Mouse (Mus musculus) megakaryocyte, adult 5-6 weeks (primary cell): ENCODE measurements around the gene Sned1. TPM values are rescaled to one million over a fixed set of nuclear protein-coding genes. Genes with fewer than 3 reads are reported as not detected.
"Not testable (repeated sequence)": the region's sequence is repeated elsewhere in the genome, so short reads cannot be mapped to it uniquely, and the experiment has no call there.

Experiments used
- ATAC-seq: 2 replicates; pipeline ENCODE4 v1.8.0; 2016; ENCODE audit warnings: mild to moderate bottlenecking, inconsistent platforms; ENCODE audit not compliant: poor library complexity, severe bottlenecking
- total RNA-seq, 2 experiments: library from RNA; stranded (forward) in 1 of 2; stranded (reverse) in 1 of 2; fragments of 153-499, 151-499 nt in 1 of 2; fragments of 221-1000, 200-1000 nt in 1 of 2; gene quantifications; 2 replicates each; pipeline versions ENCODE4 v1.2.3 to v1.2.4; 2015 to 2017

The Sned1 gene
- total RNA-seq (2015) (0.49 and 0.98 TPM in 2 replicates), total RNA-seq (2017) (0.53 and 1.3 TPM in 2 replicates)

DNA sequence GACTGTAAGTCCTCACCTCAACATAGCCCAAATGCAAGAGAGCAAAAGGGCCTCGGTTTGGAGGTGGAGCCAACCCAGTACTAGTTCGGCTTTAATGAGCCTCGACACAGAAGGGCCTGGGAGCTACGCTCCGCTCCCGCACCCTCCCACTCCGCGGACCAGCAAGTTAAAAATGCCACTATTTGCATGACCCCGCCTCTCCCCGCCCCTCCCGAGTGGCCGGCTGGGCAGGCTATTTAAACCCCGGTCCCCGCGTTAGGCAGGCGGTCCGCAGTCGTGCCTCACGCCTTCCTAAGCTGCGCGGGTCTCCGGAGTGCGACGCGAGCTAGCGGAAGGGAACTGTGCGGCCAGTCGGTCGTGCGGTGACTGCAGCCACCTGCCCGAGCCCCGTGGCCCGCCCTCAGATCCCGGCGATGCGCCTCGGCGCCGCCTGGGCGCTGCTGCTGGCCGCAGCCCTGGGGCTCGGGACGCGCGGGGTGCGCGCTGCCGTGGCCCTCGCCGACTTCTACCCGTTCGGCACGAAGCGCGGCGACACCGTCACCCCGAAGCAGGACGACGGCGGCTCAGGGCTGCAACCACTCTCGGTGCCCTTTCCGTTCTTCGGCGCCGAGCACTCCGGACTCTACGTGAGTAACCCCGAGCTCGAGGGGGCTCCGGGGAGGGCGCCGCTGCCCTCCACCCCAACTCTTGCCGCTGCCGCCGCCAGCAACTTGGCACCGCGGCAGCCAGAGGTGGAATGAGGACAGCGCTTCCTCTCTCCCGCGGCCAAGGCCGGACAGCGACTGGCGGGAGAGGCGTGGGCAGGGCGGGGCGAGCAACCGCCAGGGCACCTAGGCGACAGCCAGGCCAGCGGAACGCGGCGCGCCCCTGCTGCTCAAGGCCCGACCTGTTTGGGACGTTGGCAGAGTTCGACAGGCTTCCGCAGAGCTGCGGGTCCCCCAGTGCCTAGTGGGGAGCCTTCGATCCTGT is at the start of gene Sned1:
Sned1 (plus strand) TSS at position 266 of the 969 bp plus-strand sequence.
- peak; percentile 79 for ATAC-seq

DNA sequence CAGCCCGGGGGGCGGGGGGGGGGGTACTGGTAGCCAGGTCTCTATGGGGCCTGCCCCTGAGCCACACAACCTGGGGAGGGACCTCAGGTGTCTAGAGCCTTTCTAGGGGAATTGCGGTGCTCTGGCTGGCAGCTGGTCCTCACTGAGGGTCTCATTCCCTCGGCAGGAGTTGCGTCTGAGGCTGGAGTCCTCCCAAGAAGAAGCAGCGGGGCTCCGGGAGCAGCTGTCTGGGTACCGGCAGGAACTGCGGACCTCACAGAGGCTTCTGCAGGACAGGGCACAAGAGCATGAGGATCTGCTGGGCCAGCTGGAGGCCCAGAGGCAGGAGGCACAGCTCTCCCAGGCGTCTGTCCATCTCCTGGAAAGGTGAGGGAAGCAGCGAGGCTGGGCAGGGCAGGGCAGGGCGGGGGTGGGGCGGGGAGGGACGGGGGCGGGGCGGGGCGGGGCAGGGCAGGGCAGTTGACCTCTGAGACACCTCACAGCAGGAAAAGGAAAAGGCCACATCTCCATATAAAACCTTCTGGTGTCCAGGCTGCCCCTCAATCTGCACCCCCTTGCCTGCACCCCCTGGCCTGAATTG is 44.8 kb upstream of the Sned1 start:
- no peak for ATAC-seq

DNA sequence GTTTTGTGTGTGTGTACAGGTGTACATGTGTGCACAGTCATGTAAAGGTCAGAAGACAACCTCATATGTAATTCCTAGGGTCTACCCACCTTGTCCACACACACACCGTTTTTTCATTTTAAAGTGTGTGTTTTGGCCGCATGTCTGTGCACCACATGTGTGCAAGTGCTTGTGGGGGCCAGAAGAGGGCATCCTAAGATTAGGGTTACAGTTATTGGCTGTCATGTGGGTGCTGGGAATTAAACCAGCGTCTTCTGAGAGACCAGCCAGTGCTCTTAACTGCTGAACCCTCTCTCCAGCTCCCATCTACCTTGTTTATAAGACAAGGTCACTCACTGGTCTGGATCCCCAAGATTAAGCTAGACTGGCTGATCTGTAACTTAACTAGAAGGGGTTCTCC is 40.7 kb upstream of the Sned1 start:
- no peak for ATAC-seq

DNA sequence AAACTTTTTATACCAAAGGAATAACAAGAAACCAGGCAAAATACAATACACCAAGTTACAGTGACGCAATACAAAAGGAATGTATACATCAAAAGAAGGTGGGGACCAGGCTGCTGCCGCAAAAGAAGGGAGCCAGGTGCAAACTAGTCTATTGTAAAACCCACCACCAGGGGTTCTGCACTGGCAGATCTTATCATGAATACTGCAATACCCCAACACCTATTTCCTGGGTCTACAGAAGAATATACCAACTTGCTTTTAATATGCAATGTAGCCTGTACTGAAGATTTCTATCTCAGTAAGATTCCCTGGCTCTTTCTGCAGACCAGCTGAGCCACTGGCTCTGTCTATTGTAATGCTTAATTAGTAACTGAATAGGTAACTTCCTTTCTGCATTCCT is 38.2 kb upstream of the Sned1 start:
- not testable (repeated sequence) for ATAC-seq

DNA sequence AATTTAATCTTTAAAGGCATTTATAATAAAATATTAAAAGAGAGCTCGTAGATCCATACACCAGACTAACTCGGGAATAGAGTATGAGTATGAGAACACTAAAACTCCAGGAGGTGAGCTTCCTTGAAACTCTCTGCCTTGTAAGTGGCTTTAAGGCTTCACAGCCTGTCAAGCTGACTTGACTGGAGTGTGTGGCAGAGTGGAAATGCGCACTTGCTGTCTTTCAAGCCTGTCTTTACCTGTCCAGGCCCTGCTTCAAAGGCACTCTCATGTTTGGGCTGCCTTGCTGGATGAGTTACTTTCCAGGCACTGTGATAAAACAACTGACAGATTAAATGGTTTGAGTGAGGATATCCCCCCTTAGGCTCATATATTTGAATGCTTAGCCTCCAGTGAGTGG is 37.7 kb upstream of the Sned1 start:
- no peak for ATAC-seq

DNA sequence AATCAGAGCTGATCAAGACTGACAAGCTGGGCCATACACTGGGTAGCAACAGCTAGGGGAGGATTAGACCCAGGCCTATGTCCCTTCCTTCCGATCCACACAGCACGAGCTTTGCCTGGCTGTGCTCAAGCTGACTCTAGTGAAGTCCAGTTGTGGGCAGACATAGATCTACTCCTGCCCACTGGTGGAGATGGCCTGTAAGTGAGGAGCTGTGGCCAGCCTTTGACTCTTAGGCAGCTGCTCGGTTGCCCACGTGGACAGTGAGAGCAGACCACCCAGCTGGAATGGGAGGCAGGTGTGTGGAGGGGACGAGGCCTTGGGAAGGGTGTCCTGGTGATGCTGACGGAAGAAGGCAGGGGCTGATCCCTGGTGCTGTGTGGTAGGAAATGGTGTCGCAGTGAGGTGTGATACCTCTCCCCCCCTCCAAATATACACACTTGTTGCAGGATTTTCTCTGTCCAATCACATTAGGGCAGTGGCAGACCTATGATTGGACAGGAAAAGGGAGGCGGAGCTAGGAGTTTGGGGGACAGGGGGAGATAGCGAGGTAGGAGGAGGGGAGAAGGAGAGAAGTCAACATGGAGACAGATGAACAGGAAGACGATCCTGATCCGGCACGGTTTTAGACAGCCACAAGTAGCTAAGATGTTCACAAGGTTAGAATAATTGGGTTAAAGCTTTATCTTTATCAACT is 29.2 kb upstream of the Sned1 start:
- no peak for ATAC-seq

DNA sequence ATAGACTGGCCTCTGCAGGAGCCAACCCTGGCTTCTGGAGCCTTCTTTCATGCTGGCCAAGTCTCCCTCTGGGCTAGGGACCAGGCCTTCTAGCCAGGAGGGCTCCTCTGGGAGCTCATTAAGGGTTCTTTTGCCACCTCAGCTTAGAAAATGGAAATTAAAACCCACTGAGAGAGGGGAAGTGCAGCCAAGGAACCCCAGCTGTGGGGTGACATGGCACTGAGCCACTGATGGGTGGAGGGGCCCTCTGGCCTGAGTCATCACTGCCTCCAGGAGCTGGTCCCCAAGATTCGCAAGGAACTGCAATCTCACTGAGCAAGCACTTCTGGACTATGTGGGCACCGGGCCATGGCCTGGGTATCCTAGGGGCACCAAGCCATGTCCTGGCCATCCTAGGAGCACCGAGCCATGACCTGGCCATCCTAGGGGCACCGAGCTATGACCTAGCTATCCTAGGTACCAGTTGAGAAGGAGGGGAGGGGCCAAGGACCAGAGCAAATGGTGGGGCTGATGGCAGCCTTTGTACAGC is 28.0 kb upstream of the Sned1 start:
- ATAC-seq, result no peak

DNA sequence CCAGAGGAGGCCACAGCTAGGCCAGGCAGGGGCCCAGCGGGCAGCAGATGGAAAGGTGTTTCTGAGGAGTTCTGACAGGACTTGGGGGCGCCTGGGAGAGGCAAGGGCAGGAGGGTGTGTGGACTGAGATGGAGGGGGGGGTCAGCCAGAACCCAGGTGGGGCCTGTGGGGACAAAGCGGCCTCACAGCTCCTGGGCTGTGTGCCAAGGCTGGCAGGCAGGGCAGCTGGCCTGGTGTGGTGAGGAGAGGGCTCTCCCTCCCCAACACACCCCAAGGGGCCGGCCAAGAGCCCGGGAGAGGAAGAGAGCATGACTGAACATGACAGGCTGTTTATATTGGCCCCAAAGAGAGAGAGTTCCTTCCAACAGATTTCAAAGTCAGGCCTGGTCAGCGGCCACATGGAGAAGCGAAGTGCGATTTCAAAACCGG is 25.4 kb upstream of the Sned1 start:
- ATAC-seq, result no peak

DNA sequence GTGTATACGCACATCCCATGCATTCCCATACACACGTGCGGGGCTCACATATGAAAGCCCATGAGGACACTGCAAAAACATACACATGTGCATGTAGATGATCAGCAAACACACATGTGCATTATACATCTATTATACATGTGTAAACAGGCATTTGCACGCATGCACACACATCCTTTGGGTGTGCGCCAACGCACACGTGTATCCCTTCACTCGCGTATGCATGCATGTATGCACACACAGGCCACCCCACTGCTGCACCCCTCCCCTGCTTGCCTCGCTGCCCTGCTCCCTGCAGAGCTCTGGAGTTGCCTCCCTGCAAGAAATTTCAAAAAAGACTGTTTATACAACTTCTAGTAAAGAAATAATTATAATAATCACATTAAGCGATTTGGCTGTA is 24.6 kb upstream of the Sned1 start:
- no peak for ATAC-seq

DNA sequence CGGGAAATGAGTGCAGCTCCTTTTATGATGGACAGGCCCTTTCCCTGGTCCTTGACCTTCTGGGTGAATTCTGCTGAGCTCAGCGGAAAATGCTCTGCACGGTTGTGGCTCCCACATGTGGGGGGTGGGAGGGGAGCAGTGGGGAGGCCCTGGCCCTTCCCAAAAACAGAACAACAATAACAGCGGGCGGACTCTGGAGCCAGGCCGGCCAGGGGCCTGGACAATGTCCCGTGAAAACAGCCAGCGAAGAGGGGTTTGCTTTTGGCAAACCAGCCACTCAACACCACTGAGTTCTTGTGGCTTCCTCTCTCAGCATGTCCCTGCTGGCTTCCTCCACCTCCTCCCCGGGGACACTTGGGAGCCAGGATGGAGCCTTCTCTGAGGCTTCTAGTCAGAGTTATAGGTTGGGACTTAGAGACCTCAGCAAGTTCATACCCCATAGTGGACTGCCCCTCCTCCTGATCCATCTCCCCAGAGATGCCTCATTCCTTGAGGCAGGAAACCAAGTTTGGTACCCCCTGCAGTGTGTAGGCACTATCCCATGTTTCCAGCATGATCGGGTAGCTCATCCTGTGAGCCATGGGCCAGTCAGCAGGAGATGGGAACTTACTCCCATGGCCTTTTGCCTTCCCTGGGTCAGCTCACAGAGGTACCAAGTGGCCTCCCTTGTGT is 24.0 kb upstream of the Sned1 start:
- no peak for ATAC-seq

DNA sequence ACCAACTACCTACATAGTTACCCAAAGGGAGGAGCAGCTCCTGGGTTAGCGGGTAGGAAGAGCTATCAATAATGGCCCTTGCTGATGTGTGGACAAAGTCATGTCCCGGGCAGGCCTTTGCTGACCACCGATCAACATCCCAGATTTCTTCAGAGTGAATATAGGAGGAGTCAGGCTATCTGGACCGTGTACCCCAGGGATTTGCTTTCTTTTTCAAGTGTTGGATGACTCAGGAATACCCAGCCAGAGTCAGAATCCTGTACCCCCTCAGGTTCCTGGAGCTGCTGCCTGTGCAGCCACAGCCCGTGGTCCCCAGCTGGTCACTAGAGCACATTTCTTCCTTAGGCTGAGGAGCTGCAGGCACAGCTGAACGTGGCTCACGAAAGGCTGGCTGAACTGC is 23.2 kb upstream of the Sned1 start:
- no peak for ATAC-seq

DNA sequence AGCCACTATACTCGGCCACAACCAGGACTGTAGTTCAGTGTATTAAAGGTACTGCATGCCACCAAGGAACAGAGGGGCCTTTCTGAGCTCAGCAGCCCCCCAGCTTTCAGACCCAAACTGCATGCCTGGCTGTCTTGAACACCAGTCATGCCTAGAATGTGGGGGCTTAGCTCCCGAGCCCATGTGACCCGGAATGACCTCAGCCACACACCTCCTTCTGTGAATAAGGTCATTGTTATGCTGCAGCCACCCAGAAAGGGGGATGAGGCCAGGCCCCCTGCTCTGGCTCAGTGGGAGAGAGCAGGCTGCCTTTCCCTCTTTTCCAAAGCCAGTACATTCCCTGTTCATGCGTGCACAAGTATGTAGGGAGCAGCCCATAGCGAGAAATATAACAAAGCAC is 21.0 kb upstream of the Sned1 start:
- ATAC-seq, result no peak

DNA sequence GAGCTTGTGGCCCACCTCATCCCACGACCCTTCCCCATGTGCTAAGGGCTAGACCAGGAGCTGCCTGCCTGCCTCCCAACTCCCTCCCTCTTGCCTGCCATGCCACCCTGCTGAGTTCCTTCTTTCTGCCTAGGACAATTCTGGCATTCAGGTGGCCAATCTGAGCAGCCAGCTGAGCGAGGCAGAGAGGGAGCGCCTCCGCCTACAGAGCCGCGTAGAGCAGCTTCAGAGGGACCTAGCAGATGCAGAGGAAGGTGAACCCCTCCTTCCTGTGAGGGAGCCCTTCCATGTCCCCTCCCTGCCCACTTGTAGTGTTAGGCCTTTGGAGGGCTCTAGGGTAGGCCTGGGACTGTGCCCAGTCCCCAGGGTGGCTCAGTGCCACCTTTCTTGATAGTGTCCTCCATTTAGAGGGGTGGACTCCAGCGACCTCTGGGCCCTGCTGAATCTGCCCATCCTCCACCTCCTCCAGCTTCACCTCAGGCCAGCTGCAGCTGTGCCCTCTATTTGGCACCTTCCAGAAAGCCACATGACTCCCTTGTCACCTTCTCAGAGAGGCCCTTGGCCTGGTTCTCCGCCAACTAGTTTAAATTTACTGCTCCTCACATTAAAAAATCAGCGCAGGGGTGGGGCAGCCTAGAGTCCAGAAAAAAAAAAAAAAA is 18.7 kb upstream of the Sned1 start:
- no peak for ATAC-seq

DNA sequence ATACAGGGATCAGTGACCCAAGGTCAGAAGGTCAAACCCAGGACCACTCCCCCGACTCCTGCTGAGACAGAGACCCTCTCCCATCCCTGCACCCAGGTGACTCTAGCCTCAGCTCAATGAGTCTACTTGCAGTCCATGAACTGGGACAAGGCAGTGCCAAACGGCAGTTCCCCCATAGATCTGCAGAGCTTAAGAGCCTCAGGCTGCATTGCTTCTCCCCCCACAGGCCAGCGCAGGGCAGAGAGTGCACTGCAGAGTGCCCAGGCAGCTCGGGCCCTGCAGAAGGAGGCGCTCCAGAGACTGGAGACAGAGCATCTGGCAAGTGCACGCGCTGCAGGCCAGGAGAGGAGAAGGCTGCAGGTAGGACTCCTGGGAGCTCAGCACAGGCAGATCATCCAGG is 18.1 kb upstream of the Sned1 start:
- no peak for ATAC-seq

DNA sequence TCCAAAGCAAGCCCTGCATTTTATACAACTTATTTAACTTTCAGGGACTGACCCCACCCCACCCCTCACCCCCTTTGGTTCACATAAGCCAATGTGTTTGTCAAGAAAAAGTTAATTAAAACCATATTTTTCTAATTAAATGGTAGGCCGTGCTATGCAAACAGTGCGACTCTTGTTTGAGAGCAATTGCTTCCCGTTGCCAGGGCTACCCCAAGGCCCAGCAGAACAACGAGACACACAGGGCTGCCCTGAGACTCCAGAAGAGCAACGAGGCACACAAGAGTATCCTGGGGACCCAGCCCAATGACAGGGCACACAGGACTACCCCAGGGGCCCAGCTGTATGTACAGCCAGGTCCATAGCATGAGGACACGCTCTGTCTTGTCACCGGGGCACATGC is 14.9 kb upstream of the Sned1 start:
- no peak for ATAC-seq

DNA sequence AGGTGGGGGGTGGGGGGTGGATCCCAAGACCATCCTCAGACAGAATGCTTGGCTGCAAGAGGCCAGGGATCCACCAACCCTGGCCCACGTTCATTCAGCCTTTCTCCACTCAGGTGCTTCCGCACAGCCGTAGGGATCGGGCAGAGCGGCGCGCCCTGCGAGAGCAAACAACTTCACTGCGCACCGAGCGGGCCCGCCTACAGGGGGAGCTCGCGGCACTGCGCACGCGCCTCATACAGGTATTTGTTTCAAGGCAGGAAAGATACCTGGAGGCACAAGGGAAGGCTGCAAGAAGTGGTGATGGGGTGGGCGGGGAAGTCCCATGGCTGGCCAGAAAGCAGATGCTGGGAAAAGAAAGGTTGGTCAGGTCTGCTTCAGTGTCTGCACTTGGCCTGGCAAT is 11.7 kb upstream of the Sned1 start:
- ATAC-seq, result peak; percentile 94

DNA sequence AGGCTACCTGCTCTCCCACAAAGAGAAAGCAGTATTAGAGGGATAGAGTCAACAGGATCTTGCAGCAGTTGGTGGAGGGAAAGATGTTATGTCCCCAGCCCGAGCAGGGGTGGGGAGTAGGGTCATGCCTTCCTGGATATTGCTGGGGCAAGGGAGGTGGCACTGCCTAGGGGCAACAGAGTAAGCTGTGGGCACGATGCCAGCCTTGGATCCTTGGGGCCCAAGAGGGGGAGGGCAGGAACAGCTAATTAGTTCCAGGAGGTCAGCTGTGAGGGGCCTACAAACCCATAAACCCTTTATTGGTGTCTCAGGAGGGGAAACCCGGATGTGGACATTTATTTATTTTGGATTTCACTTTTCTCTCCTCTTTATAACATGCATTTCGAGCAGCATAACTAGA is 10.4 kb upstream of the Sned1 start:
- no peak for ATAC-seq

DNA sequence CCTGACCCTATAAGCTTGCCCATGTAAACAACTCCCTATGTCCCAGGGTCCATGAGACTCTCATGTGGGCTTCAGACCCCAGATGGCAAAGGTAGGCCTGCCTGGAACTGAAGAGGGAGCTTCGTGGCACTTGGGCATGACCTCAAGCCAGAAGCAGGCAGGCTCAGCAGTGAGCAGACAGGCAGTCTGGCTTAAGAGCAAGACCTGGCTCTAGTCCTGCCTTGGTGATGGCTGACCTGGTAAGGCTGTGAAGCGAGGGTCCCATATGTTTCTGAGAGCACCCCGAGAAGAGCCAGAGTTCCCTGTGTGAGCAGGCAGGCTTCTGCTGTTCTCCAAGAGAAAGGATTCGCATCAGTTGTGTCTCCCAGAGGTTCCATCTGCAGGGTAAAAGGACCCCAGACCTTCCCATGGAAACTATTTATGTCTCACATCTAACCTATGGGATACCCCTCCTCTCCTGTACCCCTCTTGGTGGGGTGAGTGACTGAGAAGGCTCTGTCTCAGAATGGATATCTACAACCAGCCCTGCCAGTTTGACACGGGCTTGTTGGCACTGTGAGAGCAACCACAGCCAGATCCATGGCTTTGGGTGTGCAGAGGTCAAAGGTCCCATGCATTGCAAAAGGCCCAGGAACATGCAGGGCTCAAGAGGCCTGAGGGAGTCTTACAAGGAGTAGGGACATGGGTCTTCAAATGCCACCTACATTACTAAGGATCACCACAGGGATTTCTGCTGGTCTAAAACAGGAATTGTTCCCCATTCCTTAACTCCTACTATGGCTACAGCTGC is 9.7 kb upstream of the Sned1 start:
- ATAC-seq, result no peak

DNA sequence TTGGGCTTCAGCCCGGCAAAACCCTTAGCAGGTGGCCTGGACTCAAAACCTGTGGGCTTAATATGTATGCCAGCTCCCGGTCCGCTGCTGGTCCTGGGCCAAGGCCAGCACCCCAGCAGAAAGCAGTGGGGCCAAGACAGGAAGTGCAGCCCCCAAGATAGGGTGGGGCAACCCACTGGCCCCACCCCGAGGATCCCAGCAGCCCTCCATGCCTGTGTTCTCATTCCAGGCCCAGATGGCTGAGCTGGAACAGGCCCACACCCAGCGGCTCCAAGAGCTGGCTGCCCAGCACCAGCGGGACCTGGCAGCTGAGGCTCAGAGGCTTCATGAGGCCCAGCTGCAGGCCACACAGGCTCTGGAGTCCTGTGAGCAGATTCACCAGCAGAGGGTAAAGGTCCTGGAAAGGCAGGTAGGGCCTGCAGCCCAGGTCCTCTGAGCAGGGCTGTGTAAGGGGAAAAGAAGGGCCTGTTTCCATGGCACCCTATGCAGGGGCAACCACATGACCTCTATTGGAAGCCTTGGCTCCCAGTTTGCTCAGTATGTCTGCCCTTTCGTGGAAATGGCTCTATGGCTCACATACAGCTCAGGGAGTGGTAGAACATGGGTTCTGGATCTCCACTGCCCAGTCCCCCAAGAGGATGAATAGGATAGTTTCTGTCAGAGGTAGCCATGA is 8.2 kb upstream of the Sned1 start:
- ATAC-seq, result no peak
